Comparison of ENCODE assay signal across 20 mouse cellular contexts in genomic region chr12:79888812-79889211, GRCm38 (mm10).
DNase-seq lines count a peak whose midpoint lies in the region; ATAC-seq and TF ChIP-seq lines count a peak whose summit lies in the region.
"Had no signal": no experiment of that assay in that cellular context is flagged by ENCODE, and none has a peak within 500 bp of the region (broad histone marks: within the 10 kb centered on the region; RNA-seq: fewer than 3 reads in every experiment).

No protein-coding gene starts in this region.

- 87% methylated on average over 4 of the region's 4 CpGs for WGBS in midbrain, embryonic 10.5 days
- 91% methylated on average over 4 of the region's 4 CpGs for WGBS in midbrain, embryonic 13.5 days

- peak; percentile 91 for DNase-seq in heart, adult 11 months
- DNase-seq in heart, postnatal 10 days = no peak
- no peak for DNase-seq in layer of hippocampus, adult 2 months (ENCODE audit: low spot score in 2 of 2)
- no peak for DNase-seq in layer of hippocampus, adult 18-20 months (ENCODE audit: low spot score in 2 of 2)
- no peak for DNase-seq in midbrain, embryonic 10.5 days (ENCODE audit: low spot score)
- DNase-seq in cerebellum, adult 11 months = no peak
- DNase-seq: cerebellum, adult 9-10 months; kidney, adult 8-10 months; kidney, postnatal 36 days; midbrain, embryonic 14.5 days; thymus, postnatal 4 days had no signal

- H3K4me3 ChIP-seq in layer of hippocampus, adult 2 months = no peak overlapping the region
- H3K4me3 ChIP-seq in midbrain, embryonic 10.5 days = no peak overlapping the region
- no peak overlapping the region for H3K4me3 ChIP-seq in midbrain, embryonic 13.5 days (replicated peaks)
- H3K4me3 ChIP-seq: embryonic facial prominence, embryonic 10.5 days; heart, embryonic 15.5 days; hindbrain, embryonic 10.5 days; liver, embryonic 15.5 days; neural tube, embryonic 13.5 days had no signal

- no peaks in the 10 kb centered on the region for H3K36me3 ChIP-seq in midbrain, embryonic 10.5 days
- no peaks in the 10 kb centered on the region for H3K36me3 ChIP-seq in midbrain, embryonic 13.5 days
- H3K36me3 ChIP-seq: embryonic facial prominence, embryonic 10.5 days; heart, embryonic 15.5 days; hindbrain, embryonic 10.5 days; liver, embryonic 15.5 days; neural tube, embryonic 13.5 days had no signal

- no peak for ATAC-seq in midbrain, embryonic 13.5 days
- ATAC-seq: forebrain, embryonic 14.5 days; hindbrain, postnatal 0 days had no signal

- H3K27ac ChIP-seq in layer of hippocampus, adult 2 months = no peak overlapping the region
- peak overlapping the region; percentile 0; the same call in 1 of the 2 replicates for H3K27ac ChIP-seq in midbrain, embryonic 10.5 days (replicated peaks)
- no peak overlapping the region for H3K27ac ChIP-seq in midbrain, embryonic 13.5 days
- H3K27ac ChIP-seq: hindbrain, postnatal 0 days; liver, embryonic 15.5 days; macrophage; neural tube, embryonic 13.5 days had no signal

- H3K27me3 ChIP-seq in midbrain, embryonic 10.5 days (ENCODE audit: low read depth, poor library complexity, severe bottlenecking) = no peaks in the 10 kb centered on the region; the same call in 1 of the 2 replicates
- H3K27me3 ChIP-seq in midbrain, embryonic 13.5 days = no peaks in the 10 kb centered on the region
- H3K27me3 ChIP-seq: heart, embryonic 15.5 days; liver, embryonic 15.5 days; neural tube, embryonic 13.5 days had no signal

- intact Hi-C loops in heart, postnatal 10 days (cut with DNase I) = no loop called here

- peak; percentile 39 for TF ChIP-seq CTCF in layer of hippocampus, adult 2 months (conservative IDR thresholded peaks at IDR 0.05)

- peaks cover 33% of the 10 kb centered on the region for H3K4me1 ChIP-seq in midbrain, embryonic 10.5 days
- peaks cover 13% of the 10 kb centered on the region for H3K4me1 ChIP-seq in midbrain, embryonic 13.5 days (replicated peaks)
- H3K4me1 ChIP-seq: liver, embryonic 15.5 days had no signal

- no peak overlapping the region for H3K9ac ChIP-seq in midbrain, embryonic 13.5 days (replicated peaks)
- H3K9ac ChIP-seq: heart, embryonic 15.5 days; liver, embryonic 15.5 days; neural tube, embryonic 13.5 days had no signal

- H3K4me2 ChIP-seq in midbrain, embryonic 13.5 days (replicated peaks) = no peak overlapping the region
- H3K4me2 ChIP-seq: heart, embryonic 15.5 days; liver, embryonic 15.5 days; neural tube, embryonic 13.5 days had no signal

- no peaks in the 10 kb centered on the region for H3K9me3 ChIP-seq in midbrain, embryonic 10.5 days (replicated peaks)
- H3K9me3 ChIP-seq in midbrain, embryonic 13.5 days = no peaks in the 10 kb centered on the region
- H3K9me3 ChIP-seq: embryonic facial prominence, embryonic 10.5 days; heart, embryonic 15.5 days; liver, embryonic 15.5 days; neural tube, embryonic 13.5 days had no signal
